Mouse (Mus musculus): ENCODE measurements at regions not wholly inside any gene's neighbourhood (a gene's known extent, or its start where the extent isn't known, plus 50 kb on each side); places are given as distances from the start of the nearest gene placed in this dataset.
"Not testable (repeated sequence)": the region's sequence is repeated elsewhere in the genome, so short reads cannot be mapped to it uniquely, and the experiment has no call there.

- no peak overlapping the region for H3K4me3 ChIP-seq
- H3K36me3 ChIP-seq: no peaks in the 10 kb centered on the region
- no peak for DNase-seq (ENCODE audit: low spot score)
- no peaks in the 10 kb centered on the region for H3K9me3 ChIP-seq (replicated peaks)
- H3K4me1 ChIP-seq: no peaks in the 10 kb centered on the region
- no peak overlapping the region for H3K27ac ChIP-seq
- H3K27me3 ChIP-seq (ENCODE audit: low read depth, poor library complexity, severe bottlenecking): no peaks in the 10 kb centered on the region
Measured at GRCm38 (mm10) chr3:16533643-16534042, 527.4 kb upstream of the Gm5150 start.

- not testable (repeated sequence) for H3K4me3 ChIP-seq
Measured at GRCm38 (mm10) chr3:16527511-16527910, 521.3 kb upstream of the Gm5150 start.

DNA sequence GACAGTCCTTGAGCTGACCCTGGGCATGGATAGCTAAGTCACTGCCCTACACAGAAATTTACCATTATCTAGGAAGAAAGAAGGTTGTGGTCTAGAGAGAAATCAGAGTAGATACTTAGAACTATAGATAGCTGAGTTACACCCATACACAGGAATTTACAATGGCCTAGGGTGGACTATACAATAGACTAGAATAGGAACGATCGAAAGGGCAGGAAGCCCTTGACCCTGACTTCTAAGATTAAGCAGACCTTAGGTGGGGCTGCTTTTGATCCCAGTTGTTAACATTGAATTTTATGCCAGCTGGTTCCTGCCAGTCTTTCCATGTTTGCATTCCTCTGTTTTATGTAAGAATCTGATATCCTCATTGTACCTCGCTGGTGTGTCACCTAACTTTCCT, 482.2 kb upstream of the Gm5150 start:
- not testable (repeated sequence) for H3K36me3 ChIP-seq; H3K9me3 ChIP-seq (replicated peaks); H3K4me1 ChIP-seq; H3K27me3 ChIP-seq (ENCODE audit: low read depth, poor library complexity, severe bottlenecking); DNase-seq (ENCODE audit: low spot score); H3K27ac ChIP-seq; H3K4me3 ChIP-seq
- WGBS: 92% methylated on average over 3 of the region's 3 CpGs

More at GRCm38 (mm10) chr3:16527511-16527910, 521.3 kb upstream of the Gm5150 start:
- not testable (repeated sequence) for H3K9me3 ChIP-seq (replicated peaks); H3K4me1 ChIP-seq; H3K27ac ChIP-seq; DNase-seq (ENCODE audit: low spot score); H3K27me3 ChIP-seq (ENCODE audit: low read depth, poor library complexity, severe bottlenecking); H3K36me3 ChIP-seq
- WGBS: 90% methylated on average over 6 of the region's 6 CpGs

DNA sequence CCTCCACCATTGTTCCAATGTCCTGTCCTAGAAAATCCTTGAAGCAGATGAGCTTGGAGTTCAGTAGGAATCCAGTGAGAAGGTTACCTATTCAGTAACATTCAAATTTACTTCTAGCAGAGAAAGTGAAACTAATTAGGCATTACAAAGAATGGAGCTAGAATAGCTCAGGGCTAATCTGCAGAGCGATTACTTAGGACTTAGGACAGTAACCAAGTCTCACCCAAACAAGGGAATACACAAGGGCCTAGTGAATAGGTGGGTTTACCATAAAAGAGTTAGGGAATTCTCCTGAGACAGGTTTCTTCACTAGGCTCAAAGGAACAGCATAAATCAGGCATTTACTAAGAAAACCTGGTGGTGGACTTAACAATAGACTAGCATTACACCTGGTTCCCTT, 476.5 kb upstream of the Gm5150 start:
- Histone ChIP-seq H3K4me1 (no peaks in the 10 kb centered on the region), H3K9me3 (replicated peaks) (no peaks in the 10 kb centered on the region), H3K27me3 (ENCODE audit: low read depth, poor library complexity, severe bottlenecking) (no peaks in the 10 kb centered on the region), H3K4me3 (no peak overlapping the region), H3K27ac (no peak overlapping the region), H3K36me3 (no peaks in the 10 kb centered on the region)
- 85% methylated on average over 1 of the region's 1 CpGs for WGBS
- no peak for DNase-seq (ENCODE audit: low spot score)

DNA sequence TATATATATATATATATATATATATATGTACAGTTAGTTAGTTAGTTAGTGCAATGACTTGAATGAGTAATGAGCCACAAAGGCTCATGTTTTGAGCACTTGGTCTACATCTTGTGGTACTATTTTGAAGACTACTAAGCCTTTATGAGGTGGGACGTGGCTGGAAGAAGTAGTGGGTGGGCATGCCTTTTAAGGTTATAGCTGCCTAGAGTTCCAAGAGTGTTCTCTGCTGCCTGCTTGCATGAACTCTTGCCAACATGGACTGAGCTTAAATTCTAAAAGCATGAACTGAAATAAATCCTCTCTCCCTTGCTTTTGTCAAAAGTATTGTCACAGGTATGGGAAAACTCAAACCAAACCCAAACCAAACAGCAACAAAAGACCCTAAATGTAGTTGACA, 465.1 kb upstream of the Gm5150 start:
- no peak for DNase-seq (ENCODE audit: low spot score)
- WGBS: 94% methylated on average over 1 of the region's 1 CpGs
- no peak overlapping the region for H3K27ac ChIP-seq
- no peaks in the 10 kb centered on the region for H3K4me1 ChIP-seq
- H3K4me3 ChIP-seq: no peak overlapping the region
- H3K9me3 ChIP-seq (replicated peaks): no peaks in the 10 kb centered on the region
- no peaks in the 10 kb centered on the region for H3K36me3 ChIP-seq
- H3K27me3 ChIP-seq (ENCODE audit: low read depth, poor library complexity, severe bottlenecking): no peaks in the 10 kb centered on the region

- H3K36me3 ChIP-seq: no peaks in the 10 kb centered on the region
- WGBS: 21% methylated on average over 9 of the region's 9 CpGs
- DNase-seq (ENCODE audit: low spot score): peak; percentile 64
- H3K27me3 ChIP-seq (ENCODE audit: low read depth, poor library complexity, severe bottlenecking): no peaks in the 10 kb centered on the region
- H3K4me3 ChIP-seq: no peak overlapping the region
- no peaks in the 10 kb centered on the region for H3K9me3 ChIP-seq (replicated peaks)
- no peak overlapping the region for H3K27ac ChIP-seq
- no peaks in the 10 kb centered on the region for H3K4me1 ChIP-seq
Measured at GRCm38 (mm10) chr3:16466388-16466787, 460.2 kb upstream of the Gm5150 start.

DNA sequence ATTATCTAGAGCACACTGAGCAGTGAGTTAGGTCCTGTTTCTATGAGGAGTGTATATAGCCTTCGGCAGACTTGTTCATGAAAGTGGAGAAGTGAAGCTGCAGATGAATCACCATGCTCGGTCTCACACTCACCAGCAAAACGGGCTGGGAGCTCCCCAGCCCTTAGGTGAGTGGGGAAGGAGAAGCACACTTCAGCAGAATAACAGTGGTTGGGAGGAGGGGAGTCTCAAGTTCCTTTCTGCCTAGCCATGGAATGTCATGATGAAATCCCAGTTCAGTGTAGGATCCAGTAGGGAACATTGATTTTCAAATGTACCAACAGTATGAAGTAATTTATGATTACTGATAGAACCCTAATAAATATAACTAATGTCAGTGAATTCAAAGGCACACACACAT, 459.1 kb upstream of the Gm5150 start:
- H3K4me3 ChIP-seq: no peak overlapping the region
- DNase-seq (ENCODE audit: low spot score): no peak
- 71% methylated on average over 3 of the region's 3 CpGs for WGBS
- no peak overlapping the region for H3K27ac ChIP-seq
- no peaks in the 10 kb centered on the region for H3K4me1 ChIP-seq
- H3K9me3 ChIP-seq (replicated peaks): no peaks in the 10 kb centered on the region
- H3K36me3 ChIP-seq: no peaks in the 10 kb centered on the region
- no peaks in the 10 kb centered on the region for H3K27me3 ChIP-seq (ENCODE audit: low read depth, poor library complexity, severe bottlenecking)

DNA sequence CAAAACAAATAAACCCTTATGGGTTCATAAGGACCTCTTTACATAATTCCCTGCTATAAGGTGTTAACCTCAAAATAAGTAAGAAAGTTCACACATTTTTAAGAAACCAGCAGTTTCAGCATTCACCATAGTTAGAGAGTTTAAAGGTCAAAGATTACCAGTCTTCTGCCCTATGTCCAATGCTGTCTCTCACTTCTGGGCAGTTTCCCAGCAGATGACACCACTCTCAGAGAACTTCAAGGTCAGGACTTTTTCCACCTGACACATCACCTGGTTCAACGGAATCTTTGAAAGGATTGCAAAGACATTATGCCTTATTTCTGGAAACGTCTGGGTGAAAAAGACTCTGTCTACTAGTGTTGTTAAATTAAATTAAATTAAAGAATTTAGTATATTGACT, 458.1 kb upstream of the Gm5150 start:
- Histone ChIP-seq H3K36me3 (no peaks in the 10 kb centered on the region), H3K27ac (no peak overlapping the region), H3K27me3 (ENCODE audit: low read depth, poor library complexity, severe bottlenecking) (no peaks in the 10 kb centered on the region), H3K9me3 (replicated peaks) (no peaks in the 10 kb centered on the region), H3K4me3 (no peak overlapping the region), H3K4me1 (no peaks in the 10 kb centered on the region)
- 80% methylated on average over 2 of the region's 2 CpGs for WGBS
- no peak for DNase-seq (ENCODE audit: low spot score)

GRCm38 (mm10) chr3:16433033-16433432, 426.8 kb upstream of the Gm5150 start:
- H3K4me3 ChIP-seq: no peak overlapping the region
- H3K36me3 ChIP-seq: no peaks in the 10 kb centered on the region
- H3K27ac ChIP-seq: no peak overlapping the region
- no peaks in the 10 kb centered on the region for H3K4me1 ChIP-seq
- no peak for DNase-seq (ENCODE audit: low spot score)
- H3K9me3 ChIP-seq (replicated peaks): no peaks in the 10 kb centered on the region
- H3K27me3 ChIP-seq (ENCODE audit: low read depth, poor library complexity, severe bottlenecking): no peaks in the 10 kb centered on the region

GRCm38 (mm10) chr3:16431819-16432115, 425.5 kb upstream of the Gm5150 start:
- no peak for DNase-seq (ENCODE audit: low spot score)
- Histone ChIP-seq H3K36me3 (no peaks in the 10 kb centered on the region), H3K9me3 (replicated peaks) (no peaks in the 10 kb centered on the region), H3K27me3 (ENCODE audit: low read depth, poor library complexity, severe bottlenecking) (no peaks in the 10 kb centered on the region), H3K4me3 (no peak overlapping the region), H3K4me1 (no peaks in the 10 kb centered on the region), H3K27ac (no peak overlapping the region)

- Histone ChIP-seq H3K27ac (no peak overlapping the region), H3K36me3 (no peaks in the 10 kb centered on the region)
Measured at GRCm38 (mm10) chr3:16431082-16431818, 425.0 kb upstream of the Gm5150 start.

More at GRCm38 (mm10) chr3:16431082-16431818, 425.0 kb upstream of the Gm5150 start:
- H3K27me3 ChIP-seq (ENCODE audit: low read depth, poor library complexity, severe bottlenecking): no peaks in the 10 kb centered on the region
- no peaks in the 10 kb centered on the region for H3K9me3 ChIP-seq (replicated peaks)
- H3K4me1 ChIP-seq: no peaks in the 10 kb centered on the region
- no peak overlapping the region for H3K4me3 ChIP-seq
- WGBS: 75% methylated on average over 3 of the region's 3 CpGs
- no peak for DNase-seq (ENCODE audit: low spot score)
